Mouse (Mus musculus) CD4-positive, CD25-positive, alpha-beta regulatory T cell, adult 2 months (primary cell): ENCODE measurements around the gene Gm6176.
"Not testable (repeated sequence)": the region's sequence is repeated elsewhere in the genome, so short reads cannot be mapped to it uniquely, and the experiment has no call there.

ENCODE experiments used
- DNase-seq: peaks from one replicate; pipeline ENCODE4 v3.0.0-alpha.2; 2012; ENCODE audit warnings: low read depth, low spot score

Gm6176 gene

GRCm38 (mm10) chr7:22056205-22056604, at the start of gene Gm6176:
TSS of gene Gm6176 (minus strand) at chr7:22056305.
- not testable (repeated sequence) for DNase-seq

GRCm38 (mm10) chr7:22068757-22069156, 12.7 kb upstream of the Gm6176 start, which contains the start of gene Vmn1r139:
TSS of gene Vmn1r139 (plus strand) at chr7:22069057.
- not testable (repeated sequence) for DNase-seq

GRCm38 (mm10) chr7:22028797-22029196, 27.3 kb downstream of the Gm6176 start, which contains the start of gene Vmn1r138:
TSS of gene Vmn1r138 (minus strand) at chr7:22028897.
- not testable (repeated sequence) for DNase-seq
